Mouse (Mus musculus): ENCODE data around the gene Slc27a1.

DNA sequence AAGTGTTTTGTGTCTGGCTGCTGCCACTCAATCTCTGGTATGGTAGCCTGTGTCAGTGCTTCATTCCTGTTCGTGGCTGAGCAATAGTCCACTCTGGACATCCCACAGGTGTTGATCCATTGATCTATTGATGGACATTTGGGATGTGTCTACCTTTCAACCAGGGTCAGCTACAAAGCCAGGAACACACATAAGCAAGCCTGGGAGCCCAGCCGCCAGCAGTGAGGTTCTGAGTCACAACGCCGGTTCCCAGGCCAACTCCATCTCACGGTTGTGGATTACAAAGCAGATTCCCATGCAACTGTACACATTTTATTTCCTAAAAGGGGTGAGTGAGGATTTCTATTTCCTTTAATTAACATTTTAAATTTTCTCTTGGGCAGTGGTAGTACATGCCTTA, 7.9 kb upstream of the Slc27a1 start:
- no peak for TF ChIP-seq POLR2A (IDR thresholded peaks at IDR 0.05; ENCODE audit: extremely low read depth, insufficient read depth, low read length)
- no peak for TF ChIP-seq CTCF (IDR thresholded peaks at IDR 0.05; ENCODE audit: low read depth, low read length)

Measured in liver, adult 2 months (tissue).